Mouse (Mus musculus): ENCODE measurements at regions not wholly inside any gene's neighbourhood (a gene's known extent, or its start where the extent isn't known, plus 50 kb on each side); places are given as distances from the start of the nearest gene placed in this dataset.
A peak's percentile ranks its signal among the peaks of the same experiment; 100 is the strongest.

GRCm38 (mm10) chr1:90504583-90505080, 98.1 kb upstream of the Cops8 start:
- Histone ChIP-seq H3K27ac (ENCODE audit: insufficient read depth, low read length) (no peak overlapping the region), H3K4me1 (ENCODE audit: control insufficient read depth, insufficient read depth, low read length) (no peaks in the 10 kb centered on the region), H3K4me3 (ENCODE audit: insufficient read depth, low read length) (no peak overlapping the region)
- no peak for TF ChIP-seq CTCF (IDR thresholded peaks at IDR 0.05; ENCODE audit: borderline replicate concordance, insufficient read depth, low read length)
- TF ChIP-seq POLR2A (IDR thresholded peaks at IDR 0.05; ENCODE audit: low read depth, low read length), result no peak

GRCm38 (mm10) chr1:90505599-90505998, 97.2 kb upstream of the Cops8 start:
- H3K4me1 ChIP-seq (ENCODE audit: control insufficient read depth, insufficient read depth, low read length), result no peaks in the 10 kb centered on the region
- no peak overlapping the region for H3K27ac ChIP-seq (ENCODE audit: insufficient read depth, low read length)
- TF ChIP-seq POLR2A (IDR thresholded peaks at IDR 0.05; ENCODE audit: low read depth, low read length) (no peak), CTCF (IDR thresholded peaks at IDR 0.05; ENCODE audit: borderline replicate concordance, insufficient read depth, low read length) (no peak)
- H3K4me3 ChIP-seq (ENCODE audit: insufficient read depth, low read length), result no peak overlapping the region

- H3K27ac ChIP-seq (ENCODE audit: insufficient read depth, low read length), result peak overlapping the region; percentile 24; the same call in 1 of the 2 replicates
- TF ChIP-seq POLR2A (IDR thresholded peaks at IDR 0.05; ENCODE audit: low read depth, low read length) (no peak), CTCF (IDR thresholded peaks at IDR 0.05; ENCODE audit: borderline replicate concordance, insufficient read depth, low read length) (no peak)
- H3K4me1 ChIP-seq (ENCODE audit: control insufficient read depth, insufficient read depth, low read length), result no peaks in the 10 kb centered on the region
- H3K4me3 ChIP-seq (ENCODE audit: insufficient read depth, low read length), result no peak overlapping the region
These were observed 96.2 kb upstream of the Cops8 start for GRCm38 (mm10) chr1:90506582-90506981.

- Histone ChIP-seq H3K4me1 (ENCODE audit: control insufficient read depth, insufficient read depth, low read length) (no peaks in the 10 kb centered on the region; the same call in 1 of the 2 replicates), H3K27ac (ENCODE audit: insufficient read depth, low read length) (no peak overlapping the region), H3K4me3 (ENCODE audit: insufficient read depth, low read length) (no peak overlapping the region)
- TF ChIP-seq CTCF (IDR thresholded peaks at IDR 0.05; ENCODE audit: borderline replicate concordance, insufficient read depth, low read length) (no peak), POLR2A (IDR thresholded peaks at IDR 0.05; ENCODE audit: low read depth, low read length) (no peak)
These were observed 93.4 kb upstream of the Cops8 start for GRCm38 (mm10) chr1:90509371-90509770.

GRCm38 (mm10) chr1:90513442-90514070, 89.2 kb upstream of the Cops8 start:
- H3K4me1 ChIP-seq (ENCODE audit: control insufficient read depth, insufficient read depth, low read length), result no peaks in the 10 kb centered on the region; the same call in 1 of the 2 replicates
- no peak overlapping the region for H3K27ac ChIP-seq (ENCODE audit: insufficient read depth, low read length)
- no peak for TF ChIP-seq POLR2A (IDR thresholded peaks at IDR 0.05; ENCODE audit: low read depth, low read length)
- TF ChIP-seq CTCF (IDR thresholded peaks at IDR 0.05; ENCODE audit: borderline replicate concordance, insufficient read depth, low read length), result no peak
- no peak overlapping the region for H3K4me3 ChIP-seq (ENCODE audit: insufficient read depth, low read length)

GRCm38 (mm10) chr1:90514176-90514575, 88.6 kb upstream of the Cops8 start:
- Histone ChIP-seq H3K27ac (ENCODE audit: insufficient read depth, low read length) (no peak overlapping the region), H3K4me3 (ENCODE audit: insufficient read depth, low read length) (no peak overlapping the region), H3K4me1 (ENCODE audit: control insufficient read depth, insufficient read depth, low read length) (peaks cover 2% of the 10 kb centered on the region; the same call in 1 of the 2 replicates)
- TF ChIP-seq CTCF (IDR thresholded peaks at IDR 0.05; ENCODE audit: borderline replicate concordance, insufficient read depth, low read length) (no peak), POLR2A (IDR thresholded peaks at IDR 0.05; ENCODE audit: low read depth, low read length) (no peak)

GRCm38 (mm10) chr1:90518584-90519265, 84.1 kb upstream of the Cops8 start:
- no peak overlapping the region for H3K4me3 ChIP-seq (ENCODE audit: insufficient read depth, low read length)
- peak overlapping the region; percentile 2; the same call in 1 of the 2 replicates for H3K27ac ChIP-seq (ENCODE audit: insufficient read depth, low read length)
- peaks cover 10% of the 10 kb centered on the region for H3K4me1 ChIP-seq (ENCODE audit: control insufficient read depth, insufficient read depth, low read length)
- TF ChIP-seq POLR2A (IDR thresholded peaks at IDR 0.05; ENCODE audit: low read depth, low read length) (no peak), CTCF (IDR thresholded peaks at IDR 0.05; ENCODE audit: borderline replicate concordance, insufficient read depth, low read length) (no peak)

GRCm38 (mm10) chr1:90519284-90520275, 83.2 kb upstream of the Cops8 start:
- TF ChIP-seq POLR2A (IDR thresholded peaks at IDR 0.05; ENCODE audit: low read depth, low read length) (no peak), CTCF (IDR thresholded peaks at IDR 0.05; ENCODE audit: borderline replicate concordance, insufficient read depth, low read length) (no peak)
- Histone ChIP-seq H3K27ac (ENCODE audit: insufficient read depth, low read length) (peak overlapping the region; percentile 54; the same call in 1 of the 2 replicates), H3K4me1 (ENCODE audit: control insufficient read depth, insufficient read depth, low read length) (peaks cover 10% of the 10 kb centered on the region), H3K4me3 (ENCODE audit: insufficient read depth, low read length) (no peak overlapping the region)

- TF ChIP-seq CTCF (IDR thresholded peaks at IDR 0.05; ENCODE audit: borderline replicate concordance, insufficient read depth, low read length) (no peak), POLR2A (IDR thresholded peaks at IDR 0.05; ENCODE audit: low read depth, low read length) (no peak)
- Histone ChIP-seq H3K4me1 (ENCODE audit: control insufficient read depth, insufficient read depth, low read length) (peaks cover 10% of the 10 kb centered on the region), H3K27ac (ENCODE audit: insufficient read depth, low read length) (no peak overlapping the region), H3K4me3 (ENCODE audit: insufficient read depth, low read length) (no peak overlapping the region)
These were observed 80.5 kb upstream of the Cops8 start for GRCm38 (mm10) chr1:90522294-90522693.
